Mouse (Mus musculus): Measurements from ENCODE around the gene Krt15.

The Krt15 gene

GRCm38 (mm10) chr11:100121466-100121865 lies 14.3 kb downstream of the Krt15 start, which contains the start of gene Krt13:
TSS of gene Krt13 (minus strand) at chr11:100121566.
- DNase-seq, result no peak

- DNase-seq, result no peak
Measured at GRCm38 (mm10) chr11:100120331-100120730, 15.4 kb downstream of the Krt15 start.

GRCm38 (mm10) chr11:100113742-100114029 lies 22.0 kb downstream of the Krt15 start:
- no peak for DNase-seq

GRCm38 (mm10) chr11:100112935-100113741 lies 22.6 kb downstream of the Krt15 start:
- no peak for DNase-seq

- no peak for DNase-seq
Measured at GRCm38 (mm10) chr11:100105576-100106122, 30.1 kb downstream of the Krt15 start, which contains the start of gene Krt36. TSS of gene Krt36 (minus strand) at chr11:100105626.

- no peak for DNase-seq
Measured at GRCm38 (mm10) chr11:100102693-100103429, 32.9 kb downstream of the Krt15 start.

- no peak for DNase-seq
Measured at GRCm38 (mm10) chr11:100100391-100100790, 35.3 kb downstream of the Krt15 start.

- no peak for DNase-seq
Measured at GRCm38 (mm10) chr11:100097819-100098218, 37.9 kb downstream of the Krt15 start.

GRCm38 (mm10) chr11:100096141-100096540 lies 39.6 kb downstream of the Krt15 start, which contains the start of gene Krt35:
TSS of gene Krt35 (minus strand) at chr11:100096241.
- DNase-seq, result no peak

- no peak for DNase-seq
Measured at GRCm38 (mm10) chr11:100088378-100089025, 47.2 kb downstream of the Krt15 start.

- DNase-seq, result no peak
Measured at GRCm38 (mm10) chr11:100087861-100088260, 47.9 kb downstream of the Krt15 start, which contains the start of gene Krt32. TSS of gene Krt32 (minus strand) at chr11:100088226.

Data from right cerebral cortex, postnatal 25 days (tissue).